Mouse (Mus musculus) small intestine, adult 10 weeks (tissue): ENCODE results near the gene Elf5. TPM values are rescaled to one million over a fixed set of nuclear protein-coding genes. Genes with fewer than 3 reads are reported as not detected.

Experiments
- polyA plus RNA-seq: library from polyadenylated mRNA; stranded (reverse); fragments of 350-450 nt; fragmentation: Illumina TruSeq; extraction: RNeasy Lipid Tissue Mini Kit (QIAGEN cat#74804); gene quantifications from one replicate; pipeline ENCODE4 v1.2.3, GENCODE M21; 2014; ENCODE audit warnings: low replicate concordance

The Elf5 gene
- polyA plus RNA-seq: not detected

DNA sequence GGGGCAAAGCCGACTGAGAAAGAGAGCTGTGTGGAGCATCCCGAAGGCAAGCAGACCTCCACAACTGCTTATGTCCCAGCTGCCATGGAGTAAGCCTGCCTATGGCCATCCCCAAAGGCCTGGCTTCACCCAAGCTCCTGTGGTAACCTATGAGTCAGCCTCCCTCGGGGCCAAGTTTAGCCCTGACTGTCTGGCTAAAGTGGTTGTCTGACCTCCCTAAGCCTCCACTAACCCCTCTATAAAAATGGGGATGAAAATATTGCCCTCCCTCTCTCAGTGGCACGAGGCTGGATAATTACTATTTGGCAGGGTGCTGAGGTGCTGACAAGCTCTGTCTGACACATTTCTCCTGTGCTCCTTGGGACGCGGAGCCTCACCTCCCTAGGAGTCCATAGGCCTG lies at the start of gene Elf5:
TSS of gene Elf5 (plus strand) at position 341 of the 400 bp plus-strand sequence.

GRCm38 (mm10) chr2:103484617-103485401 lies 73.3 kb downstream of the Elf5 start, which contains the start of gene Cat:
TSS of gene Cat (minus strand) at chr2:103485160.

Other genes with a start within 250 kb of the Elf5 start
- gene Ehf, start 108.4 kb upstream of the Elf5 start, polyA plus RNA-seq: 84.2 TPM
- 812 TPM for gene Cat, start 73.5 kb downstream of the Elf5 start, polyA plus RNA-seq
- gene Abtb2, start 154.6 kb downstream of the Elf5 start, polyA plus RNA-seq: 0.26 TPM